Mouse (Mus musculus) gastrocnemius, postnatal 36 days (tissue): ENCODE results near the gene Parp6. TPM values are rescaled to one million over a fixed set of nuclear protein-coding genes. Genes with fewer than 3 reads are reported as not detected.

Experiments used
- DNase-seq, 2 experiments: peaks; one replicate each; pipeline ENCODE4 v3.0.0; 2022
- intact Hi-C: fragments of 180-260 bp; cut with DNase I; formaldehyde crosslinking; loops from one replicate; pipeline ENCODE4 v1.15.1; 2025
- total RNA-seq, 2 experiments: library from RNA; stranded (reverse); gene quantifications; 2 replicates each; pipeline ENCODE4 v1.2.3; 2021

The Parp6 gene
- total RNA-seq, 2 experiments from 2014 or later, result 17.3 to 21.9 TPM

GRCm38 (mm10) chr9:59654450-59654983 is 37.4 kb downstream of the Parp6 start:
- no peak for DNase-seq
- intact Hi-C loops, result no loop called here

- intact Hi-C loops, result loop anchor here (2.0 kb wide), 1 partner anchor 17 kb away; no protein-coding TSS in a partner anchor
Observed at GRCm38 (mm10) chr9:59655958-59656634, 39.0 kb downstream of the Parp6 start, which contains the start of gene Pkm. Pkm (plus strand) TSS chr9:59656368.

GRCm38 (mm10) chr9:59656635-59657617 is 39.8 kb downstream of the Parp6 start:
- DNase-seq, result peak; percentile 61 to 68
- intact Hi-C loops, result loop anchor here (2.0 kb wide), 1 partner anchor 16 kb away; no protein-coding TSS in a partner anchor

More at GRCm38 (mm10) chr9:59655958-59656634, 39.0 kb downstream of the Parp6 start, which contains the start of gene Pkm:
- peak; percentile 92 to 95 for DNase-seq

- intact Hi-C loops, result no loop called here
- DNase-seq, result no peak
Observed at GRCm38 (mm10) chr9:59658146-59658545, 41.1 kb downstream of the Parp6 start.

GRCm38 (mm10) chr9:59659036-59660026 is 42.2 kb downstream of the Parp6 start:
- intact Hi-C loops, result no loop called here
- peak; percentile 72 to 74 for DNase-seq

- intact Hi-C loops, result no loop called here
- DNase-seq, result peak; percentile 42 to 56
Observed at GRCm38 (mm10) chr9:59660421-59660820, 43.3 kb downstream of the Parp6 start.

GRCm38 (mm10) chr9:59661298-59661975 is 44.4 kb downstream of the Parp6 start:
- intact Hi-C loops, result no loop called here
- DNase-seq, result no peak

GRCm38 (mm10) chr9:59663226-59663625 is 46.1 kb downstream of the Parp6 start:
- no peak for DNase-seq
- intact Hi-C loops, result no loop called here

- DNase-seq, result no peak
- intact Hi-C loops, result no loop called here
Observed at GRCm38 (mm10) chr9:59663957-59664356, 46.9 kb downstream of the Parp6 start.

GRCm38 (mm10) chr9:59664664-59665256 is 47.7 kb downstream of the Parp6 start:
- no peak for DNase-seq
- intact Hi-C loops, result no loop called here

- intact Hi-C loops, result no loop called here
Observed at GRCm38 (mm10) chr9:59666016-59666415, 48.9 kb downstream of the Parp6 start.

GRCm38 (mm10) chr9:59666813-59667212 is 49.7 kb downstream of the Parp6 start:
- no peak for DNase-seq
- intact Hi-C loops, result no loop called here

More at GRCm38 (mm10) chr9:59666016-59666415, 48.9 kb downstream of the Parp6 start:
- DNase-seq, result no peak

GRCm38 (mm10) chr9:59667250-59667649 is 50.2 kb downstream of the Parp6 start:
- DNase-seq, result no peak
- intact Hi-C loops, result no loop called here

GRCm38 (mm10) chr9:59667904-59668303 is 50.8 kb downstream of the Parp6 start:
- intact Hi-C loops, result no loop called here
- no peak for DNase-seq

GRCm38 (mm10) chr9:59668473-59668872 is 51.4 kb downstream of the Parp6 start:
- intact Hi-C loops, result no loop called here
- DNase-seq, result no peak

- no peak for DNase-seq
- intact Hi-C loops, result no loop called here
Observed at GRCm38 (mm10) chr9:59669172-59669571, 52.1 kb downstream of the Parp6 start.

GRCm38 (mm10) chr9:59672195-59672894 is 55.3 kb downstream of the Parp6 start:
- intact Hi-C loops, result loop anchor here (2.0 kb wide), 1 partner anchor 16 kb away; the partner anchor contains the start of gene Pkm
- peak in 1 of 2 experiments; percentile 61 for DNase-seq

GRCm38 (mm10) chr9:59673427-59673826 is 56.3 kb downstream of the Parp6 start:
- intact Hi-C loops, result loop anchor here (2.0 kb wide), 1 partner anchor 17 kb away; the partner anchor contains the start of gene Pkm

More at GRCm38 (mm10) chr9:59673427-59673826, 56.3 kb downstream of the Parp6 start:
- DNase-seq, result no peak
